Mouse (Mus musculus) midbrain, postnatal 0 days (tissue): Measurements from ENCODE around the gene Hpcal1. TPM values are rescaled to one million over a fixed set of nuclear protein-coding genes. Genes with fewer than 3 reads are reported as not detected.

Experiments
- ATAC-seq: fragments of 200-750 bp; cut with Nextera tagmentation; 2 replicates; pipeline ENCODE4 v1.8.0; 2017; ENCODE audit warnings: moderate number of reproducible peaks, mild to moderate bottlenecking, moderate TSS enrichment, moderate library complexity; ENCODE audit not compliant: low FRiP score
- DNase-seq: peaks from one replicate; pipeline ENCODE4 v3.0.0-alpha.2; 2015; ENCODE audit warnings: low spot score
- H3K27ac ChIP-seq: fragments of 300-500 bp; sonication (generic); 2 replicates; pipeline ENCODE4 v1.5.1; 2014; ENCODE audit warnings: low read depth, mild to moderate bottlenecking, low read length, mixed read lengths
- H3K27me3 ChIP-seq: fragments of 300-500 bp; sonication (generic); 2 replicates; pipeline ENCODE4 v1.6.1; 2014; ENCODE audit warnings: low read length, control low read depth, mixed read lengths; ENCODE audit not compliant: insufficient read depth
- H3K36me3 ChIP-seq: fragments of 300-500 bp; sonication (generic); 2 replicates; pipeline ENCODE4 v1.6.1; 2014; ENCODE audit warnings: low read length, control low read depth, mixed read lengths; ENCODE audit not compliant: insufficient read depth
- H3K4me1 ChIP-seq: fragments of 300-500 bp; sonication (generic); 2 replicates; pipeline ENCODE4 v1.6.1; 2014; ENCODE audit warnings: mild to moderate bottlenecking, control low read depth, antibody characterized with exemption, low read length, mixed read lengths; ENCODE audit not compliant: insufficient read depth
- H3K4me2 ChIP-seq: fragments of 300-500 bp; sonication (generic); 2 replicates; pipeline ENCODE4 v1.6.1; 2014; ENCODE audit warnings: low read depth, mild to moderate bottlenecking, low read length, mixed read lengths; ENCODE audit not compliant: poor library complexity, severe bottlenecking
- H3K4me3 ChIP-seq: fragments of 300-500 bp; sonication (generic); 2 replicates; pipeline ENCODE4 v1.5.1; 2014; ENCODE audit warnings: low read depth, mild to moderate bottlenecking, low read length, moderate library complexity
- H3K9ac ChIP-seq: fragments of 300-500 bp; sonication (generic); replicated peaks from 2 replicates; pipeline ENCODE4 v1.6.1; 2014; ENCODE audit warnings: mild to moderate bottlenecking, low read length, moderate library complexity, mixed read lengths; ENCODE audit not compliant: poor library complexity, severe bottlenecking
- H3K9me3 ChIP-seq: fragments of 300-500 bp; sonication (generic); 2 replicates; pipeline ENCODE4 v1.6.1; 2016; ENCODE audit warnings: low read length, control low read depth
- CTCF ChIP-seq: IDR thresholded peaks from 2 replicates; pipeline ENCODE4 v1.5.1; 2016; ENCODE audit warnings: antibody characterized with exemption, mild to moderate bottlenecking
- WGBS: fragments of 180-500 bp; shearing (Covaris S2); extraction: QIAGEN DNeasy Blood & Tissue Kit; methylation state at CpG from one replicate; pipeline ENCODE4 v1.1.7; 2014; 5-methylcytosine and 5-hydroxymethylcytosine counted together
- polyA plus RNA-seq: library from polyadenylated mRNA; unstranded; fragments of >200 nt; fragmentation: Nextera tagmentation; extraction: Ambion mirVana; gene quantifications from 2 replicates; pipeline ENCODE4 v1.2.1, GENCODE M21; 2015
- total RNA-seq: library from RNA; depleted of rRNA; stranded (reverse); fragments of >200 nt; gene quantifications from 2 replicates; pipeline ENCODE4 v1.2.3, GENCODE M21; 2014

Gene Hpcal1
- total and polyA plus RNA-seq, 2 experiments from 2014 or later, result 94.0 to 139 TPM

DNA sequence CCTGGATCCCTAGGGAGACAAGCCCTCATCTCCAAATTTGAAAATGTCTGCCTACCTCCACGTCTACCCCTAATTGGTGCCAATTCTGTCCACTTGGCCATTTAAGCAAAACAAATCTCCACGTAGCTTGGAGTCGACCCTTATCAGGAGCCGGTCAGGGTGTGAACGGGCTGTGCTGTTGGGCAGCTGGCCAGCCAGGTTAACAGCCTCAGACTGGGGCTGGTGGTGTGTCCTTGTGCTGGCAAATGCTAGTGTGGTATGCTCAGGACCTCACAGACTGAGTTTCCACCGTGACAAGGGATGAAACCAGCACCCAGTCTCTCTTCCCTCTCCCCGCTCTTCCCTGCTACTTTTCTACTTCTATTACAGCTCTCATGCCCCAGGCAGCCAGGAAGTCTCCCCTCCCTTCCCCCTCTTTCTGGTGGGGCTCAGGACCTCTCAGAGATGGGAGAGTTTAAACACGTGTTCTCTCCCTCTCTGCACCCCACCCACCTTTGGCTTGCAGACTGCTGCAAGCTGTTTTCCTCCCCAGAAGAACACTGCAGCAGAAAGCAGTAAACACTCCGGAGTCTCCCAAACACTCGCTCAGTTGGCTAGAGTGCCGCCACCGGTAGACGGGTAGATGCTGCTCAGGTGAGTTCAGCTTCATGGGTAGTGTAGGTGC, 37.2 kb downstream of the Hpcal1 start:
- no peak overlapping the region for H3K27ac ChIP-seq

GRCm38 (mm10) chr12:17729211-17729900, 38.7 kb downstream of the Hpcal1 start:
- no peaks in the 10 kb centered on the region for H3K9me3 ChIP-seq
- TF ChIP-seq CTCF, result no peak
- 70% methylated on average over 13 of the region's 13 CpGs for WGBS
- no peak overlapping the region for H3K4me2 ChIP-seq
- no peaks in the 10 kb centered on the region for H3K4me1 ChIP-seq
- H3K36me3 ChIP-seq, result no peaks in the 10 kb centered on the region
- H3K4me3 ChIP-seq, result no peak overlapping the region
- H3K27ac ChIP-seq, result no peak overlapping the region
- H3K27me3 ChIP-seq, result no peaks in the 10 kb centered on the region
- H3K9ac ChIP-seq, result no peak overlapping the region
- DNase-seq (peak; percentile 38), ATAC-seq (no peak)

More for the DNA sequence above, 37.2 kb downstream of the Hpcal1 start:
- H3K4me3 ChIP-seq, result no peak overlapping the region
- 77% methylated on average over 13 of the region's 13 CpGs for WGBS
- TF ChIP-seq CTCF, result no peak
- no peaks in the 10 kb centered on the region for H3K4me1 ChIP-seq
- H3K27me3 ChIP-seq, result no peaks in the 10 kb centered on the region
- H3K9me3 ChIP-seq, result no peaks in the 10 kb centered on the region
- DNase-seq, result no peak
- no peak overlapping the region for H3K4me2 ChIP-seq
- ATAC-seq, result no peak
- no peaks in the 10 kb centered on the region for H3K36me3 ChIP-seq
- H3K9ac ChIP-seq, result no peak overlapping the region

GRCm38 (mm10) chr12:17732006-17732405, 41.4 kb downstream of the Hpcal1 start:
- TF ChIP-seq CTCF, result no peak
- Histone ChIP-seq H3K9me3 (no peaks in the 10 kb centered on the region), H3K9ac (no peak overlapping the region), H3K27me3 (no peaks in the 10 kb centered on the region), H3K4me3 (no peak overlapping the region), H3K4me2 (no peak overlapping the region), H3K4me1 (no peaks in the 10 kb centered on the region), H3K36me3 (no peaks in the 10 kb centered on the region), H3K27ac (no peak overlapping the region)
- WGBS, result 89% methylated on average over 7 of the region's 7 CpGs
- DNase-seq (no peak), ATAC-seq (no peak)

DNA sequence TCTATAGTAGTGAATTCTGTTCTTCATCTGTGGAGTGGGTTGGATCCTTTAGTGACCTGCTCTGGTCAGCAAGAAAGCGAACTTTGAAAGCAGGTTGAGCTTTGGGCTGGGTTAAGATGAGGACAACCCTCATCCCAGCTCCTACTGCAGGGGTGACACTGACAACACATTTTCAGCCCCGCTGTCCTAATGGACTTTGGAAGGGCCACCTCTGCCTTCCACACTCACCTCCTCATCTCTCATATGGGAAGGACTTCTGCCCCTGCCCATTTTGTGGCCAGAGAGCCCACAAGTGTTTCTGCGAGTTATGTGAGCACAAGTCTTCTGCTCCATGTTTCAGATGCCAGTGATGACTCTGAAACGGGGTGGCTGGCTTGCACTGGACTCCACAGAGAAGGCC, 41.9 kb downstream of the Hpcal1 start:
- 87% methylated on average over 4 of the region's 4 CpGs for WGBS
- Histone ChIP-seq H3K27ac (no peak overlapping the region), H3K9ac (no peak overlapping the region), H3K27me3 (no peaks in the 10 kb centered on the region), H3K4me2 (no peak overlapping the region), H3K4me3 (no peak overlapping the region), H3K4me1 (no peaks in the 10 kb centered on the region), H3K36me3 (no peaks in the 10 kb centered on the region), H3K9me3 (no peaks in the 10 kb centered on the region)
- ATAC-seq (no peak), DNase-seq (no peak)
- no peak for TF ChIP-seq CTCF

DNA sequence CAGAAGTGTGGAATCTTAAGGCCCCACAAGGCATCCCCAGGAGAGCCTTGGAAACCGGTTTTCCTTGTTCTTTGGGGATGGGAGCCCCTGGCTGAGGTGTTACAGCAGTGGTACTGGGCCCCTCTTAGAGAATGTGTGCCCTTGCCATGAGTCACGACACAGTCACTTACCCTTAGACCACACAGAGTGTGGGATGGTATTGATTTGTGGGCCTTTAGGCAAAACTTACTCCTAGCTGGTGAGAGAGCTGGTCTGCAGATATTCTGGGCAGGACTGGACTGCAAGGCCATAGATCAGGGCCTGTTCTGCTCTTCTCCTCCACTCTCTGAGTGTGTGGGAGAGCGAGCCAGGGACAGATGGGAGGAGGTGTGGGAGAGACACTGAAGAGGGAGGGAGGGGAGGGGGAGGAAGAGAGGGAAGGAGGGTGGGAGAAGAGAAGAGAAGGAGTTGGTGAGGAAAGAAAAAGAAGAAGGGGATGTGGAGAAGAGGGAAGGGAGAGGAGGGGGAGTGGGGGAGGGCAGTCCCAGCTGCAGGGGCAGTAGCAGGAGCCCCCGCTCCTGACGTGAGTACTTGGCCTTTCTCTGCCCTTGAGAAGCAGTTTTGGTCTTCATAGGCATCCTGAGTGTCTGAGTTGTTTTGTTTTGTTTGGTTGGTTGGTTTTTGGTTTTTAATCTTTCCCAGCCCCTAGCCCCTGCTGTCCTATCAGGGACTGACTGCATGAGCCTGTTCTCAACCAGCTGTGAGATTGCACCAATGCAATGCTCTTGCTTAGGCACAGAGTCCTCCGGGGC, 42.7 kb downstream of the Hpcal1 start:
- H3K9ac ChIP-seq, result no peak overlapping the region
- H3K36me3 ChIP-seq, result no peaks in the 10 kb centered on the region
- H3K4me1 ChIP-seq, result no peaks in the 10 kb centered on the region
- no peak overlapping the region for H3K27ac ChIP-seq
- 62% methylated on average over 6 of the region's 6 CpGs for WGBS
- DNase-seq (no peak), ATAC-seq (no peak; the same call in 1 of the 2 replicates)
- no peaks in the 10 kb centered on the region for H3K27me3 ChIP-seq
- no peak overlapping the region for H3K4me3 ChIP-seq
- no peak for TF ChIP-seq CTCF
- no peak overlapping the region for H3K4me2 ChIP-seq
- H3K9me3 ChIP-seq, result no peaks in the 10 kb centered on the region

- Histone ChIP-seq H3K9ac (no peak overlapping the region), H3K27me3 (no peaks in the 10 kb centered on the region), H3K4me1 (no peaks in the 10 kb centered on the region), H3K4me2 (no peak overlapping the region), H3K36me3 (no peaks in the 10 kb centered on the region), H3K27ac (no peak overlapping the region), H3K9me3 (no peaks in the 10 kb centered on the region), H3K4me3 (no peak overlapping the region)
- DNase-seq (no peak), ATAC-seq (no peak)
- WGBS, result 93% methylated on average over 6 of the region's 6 CpGs
- TF ChIP-seq CTCF, result no peak
These were observed 45.7 kb downstream of the Hpcal1 start for GRCm38 (mm10) chr12:17736396-17736795.
